Mouse (Mus musculus): ENCODE data around the gene Cdh11. TPM values are rescaled to one million over a fixed set of nuclear protein-coding genes. Genes with fewer than 3 reads are reported as not detected.
"Not testable (repeated sequence)": the region's sequence is repeated elsewhere in the genome, so short reads cannot be mapped to it uniquely, and the experiment has no call there.

The Cdh11 gene
- polyA plus RNA-seq, 1 experiment from 2014 or later = 23.7 TPM

GRCm38 (mm10) chr8:102700245-102700644, 85.2 kb downstream of the Cdh11 start:
- H3K4me1 ChIP-seq = peaks cover 18% of the 10 kb centered on the region
- no peak overlapping the region for H3K9ac ChIP-seq
- WGBS = 41% methylated on average over 1 of the region's 1 CpGs
- H3K27ac ChIP-seq = no peak overlapping the region
- ATAC-seq = no peak
- no peak overlapping the region for H3K4me2 ChIP-seq
- H3K36me3 ChIP-seq (ENCODE audit: poor library complexity, severe bottlenecking) = no peaks in the 10 kb centered on the region
- H3K27me3 ChIP-seq = no peaks in the 10 kb centered on the region
- no peak overlapping the region for H3K4me3 ChIP-seq
- no peaks in the 10 kb centered on the region for H3K9me3 ChIP-seq (replicated peaks)

GRCm38 (mm10) chr8:102698232-102698837, 87.1 kb downstream of the Cdh11 start:
- H3K4me1 ChIP-seq = peaks cover 18% of the 10 kb centered on the region
- no peak overlapping the region for H3K4me3 ChIP-seq
- WGBS = 4% methylated on average over 11 of the region's 11 CpGs
- H3K9ac ChIP-seq = no peak overlapping the region
- H3K27me3 ChIP-seq = no peaks in the 10 kb centered on the region
- H3K9me3 ChIP-seq (replicated peaks) = no peaks in the 10 kb centered on the region
- no peaks in the 10 kb centered on the region for H3K36me3 ChIP-seq (ENCODE audit: poor library complexity, severe bottlenecking)
- peak overlapping the region; percentile 52 for H3K27ac ChIP-seq
- ATAC-seq = peak; percentile 85
- H3K4me2 ChIP-seq = no peak overlapping the region

GRCm38 (mm10) chr8:102693465-102693864, 92.0 kb downstream of the Cdh11 start:
- Histone ChIP-seq H3K27me3 (no peaks in the 10 kb centered on the region), H3K4me2 (no peak overlapping the region), H3K9me3 (replicated peaks) (no peaks in the 10 kb centered on the region), H3K4me3 (no peak overlapping the region), H3K36me3 (ENCODE audit: poor library complexity, severe bottlenecking) (no peaks in the 10 kb centered on the region), H3K27ac (no peak overlapping the region), H3K9ac (no peak overlapping the region), H3K4me1 (peaks cover 9% of the 10 kb centered on the region)
- ATAC-seq = peak; percentile 63; the same call in 1 of the 2 replicates
- 28% methylated on average over 1 of the region's 1 CpGs for WGBS

DNA sequence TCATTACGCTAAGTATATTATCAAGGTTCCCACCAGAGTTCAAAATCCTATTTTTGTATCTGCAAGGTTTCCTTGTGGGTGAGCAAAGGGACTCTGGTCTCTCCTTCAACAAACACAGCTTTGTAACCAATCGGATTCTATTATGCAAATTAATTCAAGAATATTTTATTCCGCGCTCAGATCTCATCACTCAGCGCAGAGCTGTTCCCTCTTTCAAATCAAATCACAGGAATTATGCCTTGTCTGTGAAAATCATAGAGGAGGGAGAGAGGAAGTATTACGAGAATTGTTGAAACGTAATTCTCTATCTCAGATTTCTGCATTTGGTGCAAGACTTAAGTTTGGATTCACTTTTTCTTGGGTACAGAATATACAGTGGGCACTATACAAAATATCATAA, 100.0 kb downstream of the Cdh11 start:
- H3K4me1 ChIP-seq; H3K4me3 ChIP-seq; H3K36me3 ChIP-seq (ENCODE audit: poor library complexity, severe bottlenecking); ATAC-seq; H3K27me3 ChIP-seq; H3K9me3 ChIP-seq (replicated peaks); H3K9ac ChIP-seq; H3K27ac ChIP-seq: not testable (repeated sequence)
- peak overlapping the region; percentile 29; the same call in 1 of the 2 replicates for H3K4me2 ChIP-seq
- WGBS = 54% methylated on average over 7 of the region's 7 CpGs

DNA sequence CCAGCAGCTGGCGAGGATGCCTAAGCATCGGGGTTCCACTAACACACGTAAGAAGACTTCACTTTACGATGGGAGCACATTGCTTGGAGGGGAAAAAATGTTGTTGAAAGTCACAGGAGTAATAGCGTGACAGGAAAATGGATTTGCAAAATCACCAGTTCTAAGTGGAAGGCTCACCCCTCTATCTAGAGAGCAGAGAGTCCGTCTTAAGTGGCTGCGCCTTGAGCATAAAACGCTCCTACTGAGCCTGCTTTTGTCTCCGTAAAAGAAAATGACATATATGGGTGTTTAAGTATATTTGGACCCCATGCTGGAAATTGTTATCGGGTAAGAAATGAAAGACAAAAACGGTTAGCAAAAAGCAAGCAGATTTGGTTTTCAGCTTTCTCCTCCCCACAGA, 100.4 kb downstream of the Cdh11 start:
- Histone ChIP-seq H3K4me2 (peak overlapping the region; percentile 29; the same call in 1 of the 2 replicates), H3K36me3 (ENCODE audit: poor library complexity, severe bottlenecking) (no peaks in the 10 kb centered on the region), H3K4me1 (no peaks in the 10 kb centered on the region), H3K9me3 (replicated peaks) (no peaks in the 10 kb centered on the region), H3K9ac (no peak overlapping the region), H3K4me3 (no peak overlapping the region), H3K27ac (no peak overlapping the region), H3K27me3 (no peaks in the 10 kb centered on the region)
- no peak for ATAC-seq
- 52% methylated on average over 11 of the region's 11 CpGs for WGBS

GRCm38 (mm10) chr8:102677148-102677547, 108.3 kb downstream of the Cdh11 start:
- no peak overlapping the region for H3K27ac ChIP-seq
- no peak for ATAC-seq
- peaks cover 11% of the 10 kb centered on the region for H3K36me3 ChIP-seq (ENCODE audit: poor library complexity, severe bottlenecking)
- 86% methylated on average over 3 of the region's 3 CpGs for WGBS
- no peak overlapping the region for H3K9ac ChIP-seq
- H3K4me1 ChIP-seq = no peaks in the 10 kb centered on the region
- H3K4me2 ChIP-seq = no peak overlapping the region
- no peaks in the 10 kb centered on the region for H3K9me3 ChIP-seq (replicated peaks)
- no peak overlapping the region for H3K4me3 ChIP-seq
- no peaks in the 10 kb centered on the region for H3K27me3 ChIP-seq

GRCm38 (mm10) chr8:102664561-102664960, 120.9 kb downstream of the Cdh11 start:
- H3K27ac ChIP-seq; H3K36me3 ChIP-seq (ENCODE audit: poor library complexity, severe bottlenecking); H3K9ac ChIP-seq; ATAC-seq; H3K4me3 ChIP-seq; H3K4me1 ChIP-seq; H3K27me3 ChIP-seq; H3K9me3 ChIP-seq (replicated peaks); H3K4me2 ChIP-seq: not testable (repeated sequence)
- 92% methylated on average over 5 of the region's 5 CpGs for WGBS

DNA sequence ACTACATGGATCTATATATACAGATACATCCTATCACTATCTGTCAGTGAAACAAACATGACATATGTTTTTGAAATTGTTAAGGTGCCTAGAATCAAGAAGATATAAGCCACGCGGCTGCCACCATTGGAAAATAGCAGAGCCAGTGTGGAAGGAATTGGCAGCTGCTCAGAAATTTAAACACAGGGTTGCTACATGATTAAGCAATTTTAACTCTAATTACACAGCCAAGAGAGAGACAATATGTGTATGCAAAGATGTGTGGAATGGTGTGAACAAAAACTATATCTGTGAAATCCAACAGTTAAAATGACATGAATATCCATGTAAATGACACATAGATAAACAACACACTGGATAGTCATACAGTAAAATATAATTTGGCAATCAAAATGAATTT, 128.9 kb downstream of the Cdh11 start:
- Histone ChIP-seq H3K27me3 (no peaks in the 10 kb centered on the region), H3K4me2 (no peak overlapping the region), H3K27ac (no peak overlapping the region), H3K36me3 (ENCODE audit: poor library complexity, severe bottlenecking) (0 out of 2 replicates have a peak, but pooled peaks cover 7% of the 10 kb centered on the region), H3K9ac (no peak overlapping the region), H3K4me1 (no peaks in the 10 kb centered on the region), H3K4me3 (no peak overlapping the region), H3K9me3 (replicated peaks) (no peaks in the 10 kb centered on the region)
- WGBS = 60% methylated on average over 2 of the region's 2 CpGs
- peak; percentile 90 for ATAC-seq

DNA sequence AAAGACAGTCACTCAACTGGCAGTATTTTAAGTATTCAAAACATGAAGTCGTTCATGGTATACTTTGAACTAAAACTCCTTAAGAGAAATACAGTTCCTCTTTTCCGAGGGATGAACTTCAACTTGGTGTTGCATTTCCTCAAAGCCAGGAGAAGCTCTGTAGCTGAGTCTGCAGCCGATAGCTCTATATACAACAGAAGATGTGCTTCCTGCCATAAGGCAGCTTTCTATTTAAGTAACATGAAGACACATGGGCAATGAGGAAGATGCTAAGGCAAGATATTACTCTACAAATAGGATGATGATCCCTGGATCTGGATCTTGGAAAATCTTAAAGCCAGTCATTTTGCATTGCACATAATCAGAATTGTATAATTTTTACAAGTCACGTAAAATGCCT, 133.5 kb downstream of the Cdh11 start:
- H3K36me3 ChIP-seq (ENCODE audit: poor library complexity, severe bottlenecking) = 0 out of 2 replicates have a peak, but pooled peaks cover 4% of the 10 kb centered on the region
- WGBS = 89% methylated on average over 4 of the region's 4 CpGs
- no peak for ATAC-seq
- H3K4me3 ChIP-seq = no peak overlapping the region
- no peak overlapping the region for H3K4me2 ChIP-seq
- H3K27ac ChIP-seq = no peak overlapping the region
- no peak overlapping the region for H3K9ac ChIP-seq
- H3K4me1 ChIP-seq = no peaks in the 10 kb centered on the region
- H3K27me3 ChIP-seq = no peaks in the 10 kb centered on the region
- no peaks in the 10 kb centered on the region for H3K9me3 ChIP-seq (replicated peaks)

GRCm38 (mm10) chr8:102627151-102627550, 158.3 kb downstream of the Cdh11 start:
- H3K27ac ChIP-seq = no peak overlapping the region
- no peaks in the 10 kb centered on the region for H3K36me3 ChIP-seq (ENCODE audit: poor library complexity, severe bottlenecking)
- H3K4me2 ChIP-seq = no peak overlapping the region
- no peaks in the 10 kb centered on the region for H3K27me3 ChIP-seq
- no peak overlapping the region for H3K4me3 ChIP-seq
- 44% methylated on average over 3 of the region's 3 CpGs for WGBS
- ATAC-seq = no peak
- no peak overlapping the region for H3K9ac ChIP-seq
- no peaks in the 10 kb centered on the region for H3K4me1 ChIP-seq
- no peaks in the 10 kb centered on the region for H3K9me3 ChIP-seq (replicated peaks)

DNA sequence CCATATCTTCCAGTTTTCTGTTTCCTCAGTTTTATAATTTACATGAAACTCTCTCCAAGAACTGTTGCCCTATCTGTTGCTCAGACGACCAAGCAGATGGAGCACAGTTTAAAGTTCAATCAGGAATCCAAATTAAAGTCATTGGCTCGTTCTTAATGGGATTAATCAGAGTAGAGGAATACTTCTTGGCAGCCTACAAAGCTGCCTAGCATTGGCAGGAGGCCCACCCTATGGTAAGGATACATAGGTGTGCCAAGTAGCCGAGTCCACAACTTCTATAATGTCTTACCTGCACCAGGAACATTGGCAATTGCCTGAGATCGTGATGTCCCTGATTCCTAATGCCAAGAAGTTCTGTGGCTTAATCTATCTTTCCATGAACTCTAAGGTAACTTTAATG, 173.3 kb downstream of the Cdh11 start:
- Histone ChIP-seq H3K4me2 (no peak overlapping the region), H3K27ac (no peak overlapping the region), H3K27me3 (no peaks in the 10 kb centered on the region), H3K36me3 (ENCODE audit: poor library complexity, severe bottlenecking) (no peaks in the 10 kb centered on the region), H3K4me3 (no peak overlapping the region), H3K9ac (no peak overlapping the region), H3K9me3 (replicated peaks) (no peaks in the 10 kb centered on the region), H3K4me1 (no peaks in the 10 kb centered on the region)
- ATAC-seq = no peak
- WGBS = 59% methylated on average over 4 of the region's 4 CpGs

- H3K27ac ChIP-seq = no peak overlapping the region
- no peaks in the 10 kb centered on the region for H3K4me1 ChIP-seq
- no peaks in the 10 kb centered on the region for H3K36me3 ChIP-seq (ENCODE audit: poor library complexity, severe bottlenecking)
- H3K9me3 ChIP-seq (replicated peaks) = no peaks in the 10 kb centered on the region
- ATAC-seq = no peak
- no peak overlapping the region for H3K4me2 ChIP-seq
- no peak overlapping the region for H3K9ac ChIP-seq
- H3K4me3 ChIP-seq = no peak overlapping the region
- 84% methylated on average over 4 of the region's 4 CpGs for WGBS
- H3K27me3 ChIP-seq = no peaks in the 10 kb centered on the region
Observed at GRCm38 (mm10) chr8:102601327-102601726, 184.1 kb downstream of the Cdh11 start.

DNA sequence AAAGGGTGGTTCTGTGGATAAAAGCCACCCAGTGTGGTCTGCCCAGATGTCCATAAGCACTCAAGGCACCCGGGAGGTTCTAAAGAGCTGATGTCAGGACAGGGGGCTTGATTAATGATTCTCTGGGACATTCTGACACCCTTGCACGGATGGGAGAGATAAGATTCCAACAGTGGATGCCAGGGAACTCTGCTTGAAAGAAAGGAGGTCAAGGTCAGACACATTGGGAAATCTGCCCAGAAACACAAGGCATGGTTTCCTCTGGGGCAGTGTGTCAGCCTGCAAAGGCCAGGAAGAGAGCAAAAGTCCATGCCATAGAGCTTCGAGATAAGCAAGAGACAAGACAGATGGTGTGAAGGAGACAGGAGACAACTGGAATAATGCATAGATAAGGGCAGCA, 188.9 kb downstream of the Cdh11 start:
- H3K27ac ChIP-seq = no peak overlapping the region
- no peaks in the 10 kb centered on the region for H3K36me3 ChIP-seq (ENCODE audit: poor library complexity, severe bottlenecking)
- ATAC-seq = no peak
- no peak overlapping the region for H3K4me3 ChIP-seq
- H3K4me2 ChIP-seq = no peak overlapping the region
- no peaks in the 10 kb centered on the region for H3K9me3 ChIP-seq (replicated peaks)
- H3K9ac ChIP-seq = no peak overlapping the region
- H3K27me3 ChIP-seq = no peaks in the 10 kb centered on the region
- no peaks in the 10 kb centered on the region for H3K4me1 ChIP-seq
- WGBS = 75% methylated on average over 3 of the region's 3 CpGs
